Mouse (Mus musculus) kidney, embryonic 16.5 days (tissue): ENCODE results near the gene Slc24a3. TPM values are rescaled to one million over a fixed set of nuclear protein-coding genes. Genes with fewer than 3 reads are reported as not detected.

Experiments
- ATAC-seq: fragments of 200-750 bp; cut with Nextera tagmentation; 2 replicates; pipeline ENCODE4 v1.8.0; 2017; ENCODE audit warnings: moderate TSS enrichment; ENCODE audit not compliant: low FRiP score, low TSS enrichment
- H3K27ac ChIP-seq: fragments of 300-500 bp; sonication (generic); 2 replicates; pipeline ENCODE4 v1.5.1; 2014; ENCODE audit warnings: low read length
- H3K27me3 ChIP-seq: fragments of 300-500 bp; sonication (generic); 2 replicates; pipeline ENCODE4 v1.6.1; 2014; ENCODE audit warnings: low read length, control low read depth, mixed read lengths; ENCODE audit not compliant: insufficient read depth
- H3K36me3 ChIP-seq: fragments of 300-500 bp; sonication (generic); 2 replicates; pipeline ENCODE4 v1.6.1; 2014; ENCODE audit warnings: low read length, control low read depth, mixed read lengths; ENCODE audit not compliant: insufficient read depth
- H3K4me1 ChIP-seq: fragments of 300-500 bp; sonication (generic); 2 replicates; pipeline ENCODE4 v1.6.1; 2014; ENCODE audit warnings: low read length, control low read depth, mixed read lengths; ENCODE audit not compliant: insufficient read depth
- H3K4me2 ChIP-seq: fragments of 300-500 bp; sonication (generic); replicated peaks from 2 replicates; pipeline ENCODE4 v1.6.1; 2014; ENCODE audit warnings: low read depth, low read length
- H3K4me3 ChIP-seq: fragments of 300-500 bp; sonication (generic); 2 replicates; pipeline ENCODE4 v1.5.1; 2014; ENCODE audit warnings: mild to moderate bottlenecking, low read length
- H3K9ac ChIP-seq: fragments of 300-500 bp; sonication (generic); replicated peaks from 2 replicates; pipeline ENCODE4 v1.6.1; 2014; ENCODE audit warnings: low read length
- H3K9me3 ChIP-seq: fragments of 300-500 bp; sonication (generic); 2 replicates; pipeline ENCODE4 v1.6.1; 2016; ENCODE audit warnings: low read length, control low read depth
- WGBS: fragments of 180-500 bp; shearing (Covaris S2); extraction: QIAGEN DNeasy Blood & Tissue Kit; methylation state at CpG from one replicate; pipeline ENCODE4 v1.1.7; 2014; 5-methylcytosine and 5-hydroxymethylcytosine counted together
- polyA plus RNA-seq: library from polyadenylated mRNA; unstranded; fragments of >200 nt; fragmentation: Nextera tagmentation; extraction: Ambion mirVana; gene quantifications from 2 replicates; pipeline ENCODE4 v1.2.1, GENCODE M21; 2015

Gene Slc24a3
- polyA plus RNA-seq, 1 experiment from 2014 or later: 1.0 TPM

DNA sequence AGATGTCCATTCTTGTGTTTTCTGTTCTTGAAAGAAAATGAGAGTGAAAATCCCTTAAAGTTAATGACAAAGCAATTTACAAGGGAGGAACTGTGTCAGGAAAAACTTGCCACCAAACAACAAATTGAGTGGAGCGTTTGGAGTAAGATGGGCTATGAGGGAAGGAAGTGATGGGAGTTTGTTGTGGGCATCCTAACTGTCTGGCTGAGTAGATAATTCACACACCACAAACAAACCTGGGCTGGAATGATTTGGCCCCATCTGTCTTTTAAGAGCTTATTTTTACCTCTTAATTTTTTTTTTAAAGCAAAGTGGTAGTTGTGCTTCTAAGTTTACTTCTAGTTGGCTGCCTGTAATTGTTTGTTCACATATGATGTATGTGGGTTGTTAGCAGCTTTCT lies 94.6 kb downstream of the Slc24a3 start:
- ATAC-seq: no peak
- Histone ChIP-seq H3K4me1 (no peaks in the 10 kb centered on the region; the same call in 1 of the 2 replicates), H3K9me3 (no peaks in the 10 kb centered on the region), H3K9ac (no peak overlapping the region), H3K4me2 (no peak overlapping the region), H3K27ac (no peak overlapping the region), H3K36me3 (no peaks in the 10 kb centered on the region), H3K27me3 (no peaks in the 10 kb centered on the region), H3K4me3 (no peak overlapping the region)
- WGBS: 85% methylated on average over 1 of the region's 1 CpGs

DNA sequence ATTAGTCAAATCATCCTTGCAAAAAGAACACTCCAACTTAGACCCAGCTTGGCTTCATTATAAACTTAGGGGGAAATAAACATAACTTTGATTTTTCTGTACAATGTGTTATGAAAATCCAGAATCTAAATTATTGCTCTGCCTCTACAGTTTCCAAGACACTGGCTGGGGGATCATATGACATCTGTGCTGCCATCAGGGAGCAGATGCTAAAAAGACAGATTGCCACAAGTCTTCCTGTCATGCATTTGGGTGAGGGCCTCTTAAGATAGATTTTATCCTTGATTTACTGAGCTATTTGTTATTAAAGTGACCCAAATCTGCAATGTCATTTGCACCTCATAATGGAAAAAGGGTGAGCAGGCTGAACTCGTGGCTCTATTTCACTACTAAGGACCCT lies 99.2 kb downstream of the Slc24a3 start:
- 58% methylated on average over 1 of the region's 1 CpGs for WGBS
- no peak for ATAC-seq

DNA sequence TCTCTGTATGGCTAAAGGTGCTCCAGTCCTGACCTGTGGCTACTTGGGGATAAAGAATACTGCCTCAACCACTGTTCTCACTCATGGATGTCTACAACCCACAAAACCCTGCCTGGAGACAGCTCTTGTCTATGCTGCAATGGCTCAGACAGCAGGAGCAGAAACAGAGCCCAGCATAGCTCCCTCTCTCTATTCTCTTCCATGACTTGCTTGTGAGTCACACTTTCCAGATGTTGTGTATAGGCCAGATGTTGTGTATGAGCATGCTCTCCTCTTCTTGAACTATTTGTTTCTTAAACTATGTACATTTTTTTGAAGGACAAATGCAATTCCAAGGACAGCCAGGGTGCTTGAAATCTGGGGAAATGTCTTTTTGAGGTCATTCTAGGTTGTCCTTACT lies 101.4 kb downstream of the Slc24a3 start:
- no peaks in the 10 kb centered on the region for H3K9me3 ChIP-seq
- H3K4me2 ChIP-seq: no peak overlapping the region
- H3K27me3 ChIP-seq: no peaks in the 10 kb centered on the region
- no peaks in the 10 kb centered on the region for H3K4me1 ChIP-seq
- H3K27ac ChIP-seq: no peak overlapping the region
- no peak overlapping the region for H3K9ac ChIP-seq
- no peaks in the 10 kb centered on the region for H3K36me3 ChIP-seq
- no peak for ATAC-seq
- H3K4me3 ChIP-seq: no peak overlapping the region

More for the DNA sequence above, 99.2 kb downstream of the Slc24a3 start:
- no peaks in the 10 kb centered on the region for H3K36me3 ChIP-seq
- no peak overlapping the region for H3K9ac ChIP-seq
- H3K27ac ChIP-seq: no peak overlapping the region
- no peak overlapping the region for H3K4me3 ChIP-seq
- H3K4me2 ChIP-seq: no peak overlapping the region
- no peaks in the 10 kb centered on the region for H3K27me3 ChIP-seq
- H3K4me1 ChIP-seq: no peaks in the 10 kb centered on the region
- H3K9me3 ChIP-seq: no peaks in the 10 kb centered on the region

DNA sequence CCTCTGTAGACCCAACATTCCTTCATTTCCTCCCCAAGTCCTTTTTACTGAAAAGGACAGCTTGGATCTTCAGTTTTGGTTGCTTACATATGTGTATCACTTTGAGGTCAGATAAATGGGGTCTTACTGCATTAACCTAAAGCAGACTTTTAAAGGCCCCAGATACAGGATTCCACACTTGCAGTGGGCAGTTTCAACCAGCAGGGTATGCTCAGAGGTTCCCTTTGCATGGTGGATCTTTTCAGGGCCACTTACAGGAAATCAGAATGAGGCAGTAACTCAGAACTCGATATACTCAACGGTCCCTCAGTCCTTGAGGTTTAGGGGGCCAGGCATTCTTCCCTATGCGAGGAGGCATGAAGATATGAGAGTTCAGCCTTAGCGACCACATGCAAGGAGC lies 101.9 kb downstream of the Slc24a3 start:
- Histone ChIP-seq H3K27me3 (no peaks in the 10 kb centered on the region), H3K4me3 (no peak overlapping the region), H3K4me2 (no peak overlapping the region), H3K36me3 (no peaks in the 10 kb centered on the region), H3K9me3 (no peaks in the 10 kb centered on the region), H3K4me1 (no peaks in the 10 kb centered on the region), H3K9ac (no peak overlapping the region), H3K27ac (no peak overlapping the region)
- no peak for ATAC-seq
- WGBS: 81% methylated on average over 4 of the region's 4 CpGs

DNA sequence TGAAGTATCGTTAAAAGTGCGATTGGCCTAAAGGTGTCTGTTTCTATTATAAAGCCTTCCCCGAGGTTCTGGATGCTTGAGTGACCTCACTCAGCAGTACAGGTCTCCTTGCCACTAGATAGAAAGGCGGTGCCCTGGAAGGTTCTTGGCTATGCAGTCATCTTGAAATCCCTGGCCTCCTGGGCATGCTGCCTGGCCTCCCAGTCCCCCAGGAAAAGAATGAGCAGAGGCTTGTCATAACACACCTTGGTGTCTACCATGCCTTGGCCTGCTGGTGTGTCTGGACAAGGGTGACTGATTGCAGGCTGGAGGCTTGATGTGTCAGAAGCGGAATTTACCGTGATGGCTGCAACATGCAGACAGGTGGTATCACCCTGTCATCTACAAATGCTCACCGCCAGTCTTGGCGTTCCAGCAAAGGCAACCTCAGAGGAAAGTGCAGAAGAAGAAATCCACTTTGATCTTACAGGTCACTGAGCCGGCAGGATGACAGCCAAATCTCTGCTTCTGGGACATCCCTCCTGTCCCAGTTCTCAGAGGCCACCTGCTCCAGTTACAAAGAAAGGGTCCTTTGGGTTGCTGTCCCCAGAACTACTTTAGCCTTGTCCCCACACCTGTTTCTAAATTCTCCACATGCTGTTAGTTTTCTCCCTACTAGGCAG lies 106.6 kb downstream of the Slc24a3 start:
- no peaks in the 10 kb centered on the region for H3K9me3 ChIP-seq
- H3K4me3 ChIP-seq: no peak overlapping the region
- no peaks in the 10 kb centered on the region for H3K36me3 ChIP-seq
- no peak overlapping the region for H3K4me2 ChIP-seq
- 79% methylated on average over 9 of the region's 9 CpGs for WGBS
- H3K4me1 ChIP-seq: no peaks in the 10 kb centered on the region
- no peak for ATAC-seq
- no peak overlapping the region for H3K9ac ChIP-seq
- no peak overlapping the region for H3K27ac ChIP-seq
- no peaks in the 10 kb centered on the region for H3K27me3 ChIP-seq

DNA sequence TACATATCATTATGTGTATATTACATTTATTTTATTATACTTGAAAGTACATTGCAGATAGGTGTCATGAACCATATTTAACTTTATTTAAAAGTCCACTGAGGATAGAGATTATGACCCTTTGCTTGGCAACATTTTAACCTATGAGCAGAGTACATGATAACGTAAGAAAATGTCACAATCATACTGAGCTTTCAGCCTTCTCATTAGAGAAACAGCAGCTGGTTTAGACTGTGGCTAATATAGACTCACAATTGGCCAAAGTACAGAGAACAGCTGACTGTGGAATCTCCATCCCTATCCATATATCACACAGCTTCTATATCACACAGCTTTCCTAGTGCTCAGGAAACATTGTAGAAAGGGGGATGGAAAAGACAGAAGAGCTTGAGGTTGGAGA lies 111.8 kb downstream of the Slc24a3 start:
- Histone ChIP-seq H3K4me3 (no peak overlapping the region), H3K4me1 (no peaks in the 10 kb centered on the region), H3K4me2 (no peak overlapping the region), H3K36me3 (no peaks in the 10 kb centered on the region), H3K9me3 (no peaks in the 10 kb centered on the region), H3K27ac (no peak overlapping the region), H3K27me3 (no peaks in the 10 kb centered on the region), H3K9ac (no peak overlapping the region)
- WGBS: 68% methylated on average over 1 of the region's 1 CpGs
- no peak for ATAC-seq

DNA sequence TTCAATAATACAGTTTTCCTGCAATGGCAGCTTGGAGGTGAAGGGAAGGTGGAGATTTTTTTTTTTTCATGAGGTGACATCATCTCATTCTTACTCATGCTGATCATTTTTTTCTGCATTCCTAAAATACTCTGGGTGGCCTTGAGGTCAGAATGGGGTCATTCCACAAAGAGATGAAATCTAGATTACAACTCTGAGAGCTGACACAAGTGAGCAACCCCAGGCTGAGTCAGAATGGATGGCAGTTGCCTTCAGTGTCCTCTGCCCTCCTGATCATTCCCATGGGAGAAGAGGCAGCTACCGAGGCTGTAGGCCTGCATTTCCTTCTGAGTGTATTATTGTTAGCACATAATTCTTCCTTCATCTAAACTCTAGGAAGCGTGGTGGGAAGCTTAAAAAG lies 116.2 kb downstream of the Slc24a3 start:
- Histone ChIP-seq H3K4me3 (no peak overlapping the region), H3K9me3 (no peaks in the 10 kb centered on the region), H3K27ac (no peak overlapping the region), H3K27me3 (no peaks in the 10 kb centered on the region), H3K36me3 (no peaks in the 10 kb centered on the region), H3K9ac (no peak overlapping the region), H3K4me1 (no peaks in the 10 kb centered on the region), H3K4me2 (no peak overlapping the region)
- WGBS: 45% methylated on average over 2 of the region's 2 CpGs
- no peak for ATAC-seq

DNA sequence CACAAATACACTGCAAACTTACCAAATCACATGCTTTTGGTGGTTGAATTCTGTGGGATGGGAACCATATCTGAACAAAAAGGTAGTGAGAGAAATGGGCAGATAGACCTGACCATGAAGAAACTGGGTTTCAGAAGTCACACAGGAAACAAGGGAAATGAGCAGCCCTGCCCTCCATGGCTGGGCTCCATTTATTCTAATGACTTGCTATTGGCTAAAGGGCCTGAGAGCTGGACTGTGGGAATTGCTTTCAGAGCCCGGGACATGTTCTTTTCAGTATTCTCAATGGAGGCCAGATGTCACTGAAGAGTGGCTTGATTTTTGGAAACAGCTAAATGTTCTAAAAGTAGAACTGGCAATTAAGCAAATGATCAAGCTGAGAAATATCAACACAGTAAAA lies 120.9 kb downstream of the Slc24a3 start:
- ATAC-seq: no peak
- 66% methylated on average over 1 of the region's 1 CpGs for WGBS
- H3K36me3 ChIP-seq: no peaks in the 10 kb centered on the region
- H3K27ac ChIP-seq: no peak overlapping the region
- H3K4me2 ChIP-seq: no peak overlapping the region
- H3K4me1 ChIP-seq: peaks cover 6% of the 10 kb centered on the region; the same call in 1 of the 2 replicates
- no peak overlapping the region for H3K9ac ChIP-seq
- H3K4me3 ChIP-seq: no peak overlapping the region
- no peaks in the 10 kb centered on the region for H3K27me3 ChIP-seq
- H3K9me3 ChIP-seq: no peaks in the 10 kb centered on the region

DNA sequence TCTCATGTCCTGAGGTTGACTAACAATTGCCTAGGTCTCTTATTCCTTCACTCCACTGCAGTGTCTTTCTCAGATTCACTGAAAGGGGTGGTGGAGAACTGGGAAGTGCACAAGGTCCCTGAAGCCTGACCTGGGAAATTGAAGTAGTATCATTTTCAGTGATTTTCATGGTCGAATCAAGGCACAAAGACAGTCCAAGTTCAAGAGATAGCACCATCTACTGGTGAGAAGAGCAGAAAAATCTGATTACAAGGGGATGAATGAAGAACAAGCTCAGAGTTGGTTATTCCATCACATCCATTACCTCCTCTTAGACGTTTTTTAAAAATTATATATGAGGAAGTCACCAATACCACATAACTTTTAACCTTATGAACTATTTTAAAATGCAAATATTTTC lies 123.9 kb downstream of the Slc24a3 start:
- ATAC-seq: no peak
- Histone ChIP-seq H3K4me2 (no peak overlapping the region), H3K9ac (no peak overlapping the region), H3K4me3 (no peak overlapping the region), H3K36me3 (no peaks in the 10 kb centered on the region), H3K4me1 (peaks cover 6% of the 10 kb centered on the region; the same call in 1 of the 2 replicates), H3K9me3 (no peaks in the 10 kb centered on the region), H3K27me3 (no peaks in the 10 kb centered on the region), H3K27ac (no peak overlapping the region)
- WGBS: 12% methylated on average over 2 of the region's 2 CpGs

DNA sequence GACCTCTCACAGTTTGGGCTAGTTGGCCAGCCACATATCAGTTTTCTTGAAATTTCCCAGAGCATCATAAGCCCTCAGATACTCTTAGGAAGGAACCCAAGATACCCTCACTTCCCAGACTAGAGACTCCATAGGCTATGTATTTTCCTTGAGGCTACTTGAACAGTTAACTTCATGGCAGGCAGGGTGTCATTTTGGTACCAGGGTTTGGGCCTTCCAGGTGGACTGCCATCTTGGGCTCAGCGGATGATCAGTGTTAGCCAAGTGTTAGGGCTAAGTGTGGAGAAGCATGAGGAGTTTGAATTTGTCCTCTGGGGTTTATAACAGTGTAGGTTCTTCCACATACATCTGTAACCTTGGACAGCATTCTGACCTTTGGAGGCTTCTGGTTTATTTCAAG lies 124.6 kb downstream of the Slc24a3 start:
- Histone ChIP-seq H3K4me2 (no peak overlapping the region), H3K9ac (no peak overlapping the region), H3K9me3 (no peaks in the 10 kb centered on the region), H3K36me3 (no peaks in the 10 kb centered on the region), H3K4me1 (peaks cover 6% of the 10 kb centered on the region; the same call in 1 of the 2 replicates), H3K27me3 (no peaks in the 10 kb centered on the region), H3K27ac (no peak overlapping the region), H3K4me3 (no peak overlapping the region)
- WGBS: 94% methylated on average over 1 of the region's 1 CpGs
- ATAC-seq: no peak
